Mouse (Mus musculus) thymus, postnatal 36 days (tissue): Measurements from ENCODE around the gene Hyal3.
"Not testable (repeated sequence)": the region's sequence is repeated elsewhere in the genome, so short reads cannot be mapped to it uniquely, and the experiment has no call there.

ENCODE experiments used
- DNase-seq, 2 experiments: peaks; one replicate each; pipeline ENCODE4 v3.0.0; 2022; ENCODE audit warnings: mixed read lengths in 2 of 2

Hyal3 gene

GRCm38 (mm10) chr9:107573774-107574173 lies 6.8 kb upstream of the Hyal3 start:
- not testable (repeated sequence) for DNase-seq

- DNase-seq: no peak
Observed at GRCm38 (mm10) chr9:107575579-107576356, 4.8 kb upstream of the Hyal3 start.

- DNase-seq: no peak
Observed at GRCm38 (mm10) chr9:107576357-107577107, 4.1 kb upstream of the Hyal3 start, which contains the start of gene Hyal1. Gene Hyal1 (plus strand): TSS chr9:107576927.

- no peak for DNase-seq
Observed at GRCm38 (mm10) chr9:107577871-107578270, 2.7 kb upstream of the Hyal3 start.

GRCm38 (mm10) chr9:107578587-107578986 lies 2.0 kb upstream of the Hyal3 start, which contains the start of gene Naa80:
Gene Naa80 (plus strand): TSS chr9:107578887.
- no peak for DNase-seq

GRCm38 (mm10) chr9:107579023-107579900 lies 1.4 kb upstream of the Hyal3 start:
- no peak for DNase-seq

- no peak for DNase-seq
Observed at GRCm38 (mm10) chr9:107581584-107581983, 966 bp downstream of the Hyal3 start.

- no peak for DNase-seq
Observed at GRCm38 (mm10) chr9:107582509-107583062, 2.0 kb downstream of the Hyal3 start.

- DNase-seq: no peak
Observed at GRCm38 (mm10) chr9:107583174-107583573, 2.6 kb downstream of the Hyal3 start.

GRCm38 (mm10) chr9:107586504-107586903 lies 5.9 kb downstream of the Hyal3 start:
- peak in 1 of 2 experiments; percentile 23 for DNase-seq

- peak; percentile 97 to 99 for DNase-seq
Observed at GRCm38 (mm10) chr9:107586974-107587832, 6.6 kb downstream of the Hyal3 start, which contains the start of gene Ifrd2. Gene Ifrd2 (plus strand): TSS chr9:107587642.

GRCm38 (mm10) chr9:107587833-107588639 lies 7.4 kb downstream of the Hyal3 start:
- DNase-seq: no peak

- peak in 1 of 2 experiments; percentile 30 for DNase-seq
Observed at GRCm38 (mm10) chr9:107590058-107590772, 9.6 kb downstream of the Hyal3 start.

- no peak for DNase-seq
Observed at GRCm38 (mm10) chr9:107590773-107591060, 10.1 kb downstream of the Hyal3 start.

GRCm38 (mm10) chr9:107593101-107593976 lies 12.7 kb downstream of the Hyal3 start:
- no peak for DNase-seq

- no peak for DNase-seq
Observed at GRCm38 (mm10) chr9:107594281-107595062, 13.9 kb downstream of the Hyal3 start.

- no peak for DNase-seq
Observed at GRCm38 (mm10) chr9:107596619-107597569, 16.3 kb downstream of the Hyal3 start.
